Mouse (Mus musculus): ENCODE data around the gene Gpx4. TPM values are rescaled to one million over a fixed set of nuclear protein-coding genes. Genes with fewer than 3 reads are reported as not detected.

Gene Gpx4
- polyA plus RNA-seq, 1 experiment: 217 TPM

- Histone ChIP-seq H3K27ac (ENCODE audit: insufficient read depth, low read length) (no peak overlapping the region), H3K4me1 (ENCODE audit: control insufficient read depth, insufficient read depth, low read length) (no peaks in the 10 kb centered on the region), H3K4me3 (ENCODE audit: insufficient read depth, low read length) (no peak overlapping the region)
- TF ChIP-seq CTCF (IDR thresholded peaks at IDR 0.05; ENCODE audit: borderline replicate concordance, insufficient read depth, low read length) (no peak), POLR2A (IDR thresholded peaks at IDR 0.05; ENCODE audit: low read depth, low read length) (no peak)
These were observed 31.4 kb upstream of the Gpx4 start for GRCm38 (mm10) chr10:80015583-80015982.

- H3K27ac ChIP-seq (ENCODE audit: insufficient read depth, low read length): no peak within 1 kb of the TSS
- TF ChIP-seq POLR2A (IDR thresholded peaks at IDR 0.05; ENCODE audit: low read depth, low read length): no peak
- TF ChIP-seq CTCF (IDR thresholded peaks at IDR 0.05; ENCODE audit: borderline replicate concordance, insufficient read depth, low read length): no peak
- no peaks in the 10 kb centered on the region for H3K4me1 ChIP-seq (ENCODE audit: control insufficient read depth, insufficient read depth, low read length)
- no peak within 1 kb of the TSS for H3K4me3 ChIP-seq (ENCODE audit: insufficient read depth, low read length)
These were observed 30.5 kb upstream of the Gpx4 start, which contains the start of gene Arhgap45 for GRCm38 (mm10) chr10:80016511-80016910. TSS of gene Arhgap45 (plus strand) at chr10:80016653.

GRCm38 (mm10) chr10:80016931-80017330, 30.0 kb upstream of the Gpx4 start:
- TF ChIP-seq POLR2A (IDR thresholded peaks at IDR 0.05; ENCODE audit: low read depth, low read length) (no peak), CTCF (IDR thresholded peaks at IDR 0.05; ENCODE audit: borderline replicate concordance, insufficient read depth, low read length) (no peak)
- Histone ChIP-seq H3K4me1 (ENCODE audit: control insufficient read depth, insufficient read depth, low read length) (no peaks in the 10 kb centered on the region), H3K4me3 (ENCODE audit: insufficient read depth, low read length) (no peak overlapping the region), H3K27ac (ENCODE audit: insufficient read depth, low read length) (no peak overlapping the region)

- Histone ChIP-seq H3K4me1 (ENCODE audit: control insufficient read depth, insufficient read depth, low read length) (no peaks in the 10 kb centered on the region), H3K27ac (ENCODE audit: insufficient read depth, low read length) (no peak overlapping the region), H3K4me3 (ENCODE audit: insufficient read depth, low read length) (no peak overlapping the region)
- no peak for TF ChIP-seq CTCF (IDR thresholded peaks at IDR 0.05; ENCODE audit: borderline replicate concordance, insufficient read depth, low read length)
- TF ChIP-seq POLR2A (IDR thresholded peaks at IDR 0.05; ENCODE audit: low read depth, low read length): no peak
These were observed 29.6 kb upstream of the Gpx4 start for GRCm38 (mm10) chr10:80017361-80017760.

DNA sequence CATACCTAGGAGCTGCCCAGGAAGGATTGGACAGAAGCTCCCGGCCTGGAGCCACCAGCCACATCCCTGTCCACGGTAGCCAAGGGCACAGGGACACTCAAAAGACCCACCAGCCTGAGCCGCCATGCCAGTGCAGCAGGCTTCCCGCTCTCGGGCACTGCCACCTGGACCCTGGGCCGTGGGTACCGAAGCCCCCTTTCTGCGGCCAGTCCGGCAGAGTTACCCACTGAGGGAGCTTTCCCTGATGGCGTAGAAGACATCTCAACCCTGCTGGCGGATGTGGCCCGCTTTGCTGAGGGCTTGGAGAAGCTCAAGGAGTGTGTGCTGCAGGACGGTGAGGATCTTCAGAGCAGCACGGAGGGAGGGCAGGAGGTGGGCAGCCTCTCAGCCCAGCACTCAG, 29.2 kb upstream of the Gpx4 start:
- Histone ChIP-seq H3K4me3 (ENCODE audit: insufficient read depth, low read length) (no peak overlapping the region), H3K4me1 (ENCODE audit: control insufficient read depth, insufficient read depth, low read length) (no peaks in the 10 kb centered on the region), H3K27ac (ENCODE audit: insufficient read depth, low read length) (no peak overlapping the region)
- TF ChIP-seq CTCF (IDR thresholded peaks at IDR 0.05; ENCODE audit: borderline replicate concordance, insufficient read depth, low read length): no peak
- no peak for TF ChIP-seq POLR2A (IDR thresholded peaks at IDR 0.05; ENCODE audit: low read depth, low read length)

GRCm38 (mm10) chr10:80018739-80019297, 28.1 kb upstream of the Gpx4 start:
- no peaks in the 10 kb centered on the region for H3K4me1 ChIP-seq (ENCODE audit: control insufficient read depth, insufficient read depth, low read length)
- no peak overlapping the region for H3K4me3 ChIP-seq (ENCODE audit: insufficient read depth, low read length)
- TF ChIP-seq CTCF (IDR thresholded peaks at IDR 0.05; ENCODE audit: borderline replicate concordance, insufficient read depth, low read length): no peak
- TF ChIP-seq POLR2A (IDR thresholded peaks at IDR 0.05; ENCODE audit: low read depth, low read length): 0 out of 2 replicates have a peak, but pooled peaks have one; percentile 27
- peak overlapping the region; percentile 43; the same call in 1 of the 2 replicates for H3K27ac ChIP-seq (ENCODE audit: insufficient read depth, low read length)

- no peak for TF ChIP-seq POLR2A (IDR thresholded peaks at IDR 0.05; ENCODE audit: low read depth, low read length)
- no peak for TF ChIP-seq CTCF (IDR thresholded peaks at IDR 0.05; ENCODE audit: borderline replicate concordance, insufficient read depth, low read length)
- H3K4me1 ChIP-seq (ENCODE audit: control insufficient read depth, insufficient read depth, low read length): peaks cover 6% of the 10 kb centered on the region
- no peak overlapping the region for H3K27ac ChIP-seq (ENCODE audit: insufficient read depth, low read length)
- H3K4me3 ChIP-seq (ENCODE audit: insufficient read depth, low read length): no peak overlapping the region
These were observed 27.4 kb upstream of the Gpx4 start for GRCm38 (mm10) chr10:80019471-80020131.

DNA sequence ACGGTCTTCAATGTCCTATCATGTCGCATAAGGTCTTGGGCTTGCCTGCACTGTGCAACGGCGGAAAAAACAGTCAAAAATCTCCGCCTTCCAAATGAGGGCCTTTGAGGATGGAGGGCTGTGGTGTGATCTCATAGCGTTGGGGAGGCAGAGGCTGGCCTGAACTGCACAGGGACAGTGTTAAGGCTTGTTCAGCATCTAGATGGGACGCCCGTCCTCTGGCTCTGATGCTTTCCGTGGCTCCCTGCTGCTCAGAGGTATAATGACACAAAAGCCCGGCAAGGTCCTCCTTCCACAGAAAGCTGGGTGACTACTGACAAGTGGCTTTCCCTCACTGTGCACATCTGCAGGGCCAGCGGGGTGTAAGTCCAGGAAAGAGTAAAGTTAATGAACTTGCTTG, 26.8 kb upstream of the Gpx4 start:
- TF ChIP-seq POLR2A (IDR thresholded peaks at IDR 0.05; ENCODE audit: low read depth, low read length): no peak
- no peak for TF ChIP-seq CTCF (IDR thresholded peaks at IDR 0.05; ENCODE audit: borderline replicate concordance, insufficient read depth, low read length)
- Histone ChIP-seq H3K4me1 (ENCODE audit: control insufficient read depth, insufficient read depth, low read length) (peaks cover 8% of the 10 kb centered on the region), H3K4me3 (ENCODE audit: insufficient read depth, low read length) (no peak overlapping the region), H3K27ac (ENCODE audit: insufficient read depth, low read length) (no peak overlapping the region)

DNA sequence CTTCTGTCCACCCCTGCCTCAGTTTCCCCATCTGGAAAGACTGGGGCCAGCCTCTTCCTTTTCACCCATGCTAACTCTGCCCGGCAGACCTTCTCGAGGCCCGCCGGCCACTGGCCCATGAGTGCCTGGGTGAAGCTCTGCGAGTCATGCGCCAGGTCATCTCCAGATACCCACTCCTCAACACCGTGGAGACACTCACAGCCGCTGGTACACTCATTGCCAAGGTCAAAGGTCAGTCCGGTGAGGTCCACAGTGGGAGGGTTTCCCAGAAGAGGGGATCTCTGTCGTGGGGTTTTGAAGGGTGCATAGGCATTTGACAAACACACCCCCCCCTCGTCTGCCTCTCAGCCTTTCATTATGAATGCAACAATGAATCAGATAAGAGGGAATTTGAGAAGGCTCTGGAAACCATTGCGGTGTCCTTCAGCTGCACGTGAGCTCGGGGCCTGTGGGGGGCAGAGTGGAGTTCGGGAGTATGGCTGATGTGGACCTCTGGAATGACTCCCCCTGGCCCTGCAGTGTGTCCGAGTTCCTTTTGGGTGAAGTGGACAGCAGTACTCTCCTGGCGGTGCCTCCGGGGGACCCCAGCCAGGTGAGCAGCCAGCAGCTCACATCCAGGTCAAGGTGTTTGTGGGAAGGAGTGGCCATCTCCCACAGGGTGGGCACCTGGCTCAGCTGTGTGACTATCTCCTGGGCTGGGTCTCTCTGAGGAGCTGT, 26.2 kb upstream of the Gpx4 start:
- Histone ChIP-seq H3K4me1 (ENCODE audit: control insufficient read depth, insufficient read depth, low read length) (peaks cover 8% of the 10 kb centered on the region), H3K27ac (ENCODE audit: insufficient read depth, low read length) (no peak overlapping the region), H3K4me3 (ENCODE audit: insufficient read depth, low read length) (no peak overlapping the region)
- TF ChIP-seq POLR2A (IDR thresholded peaks at IDR 0.05; ENCODE audit: low read depth, low read length): no peak
- TF ChIP-seq CTCF (IDR thresholded peaks at IDR 0.05; ENCODE audit: borderline replicate concordance, insufficient read depth, low read length): no peak

GRCm38 (mm10) chr10:80021320-80021641, 25.7 kb upstream of the Gpx4 start:
- Histone ChIP-seq H3K27ac (ENCODE audit: insufficient read depth, low read length) (no peak overlapping the region), H3K4me3 (ENCODE audit: insufficient read depth, low read length) (no peak overlapping the region), H3K4me1 (ENCODE audit: control insufficient read depth, insufficient read depth, low read length) (peaks cover 8% of the 10 kb centered on the region)
- no peak for TF ChIP-seq POLR2A (IDR thresholded peaks at IDR 0.05; ENCODE audit: low read depth, low read length)
- TF ChIP-seq CTCF (IDR thresholded peaks at IDR 0.05; ENCODE audit: borderline replicate concordance, insufficient read depth, low read length): no peak
